Mouse (Mus musculus) embryonic facial prominence, embryonic 15.5 days (tissue): ENCODE data around the gene Plin3. TPM values are rescaled to one million over a fixed set of nuclear protein-coding genes. Genes with fewer than 3 reads are reported as not detected.
"Not testable (repeated sequence)": the region's sequence is repeated elsewhere in the genome, so short reads cannot be mapped to it uniquely, and the experiment has no call there.

Experiments
- ATAC-seq: fragments of 200-750 bp; cut with Nextera tagmentation; 2 replicates; pipeline ENCODE4 v1.8.0; 2017; ENCODE audit warnings: low read depth, moderate TSS enrichment; ENCODE audit not compliant: insufficient number of reproducible peaks, low FRiP score, low TSS enrichment
- H3K27ac ChIP-seq: fragments of 300-500 bp; sonication (generic); replicated peaks from 2 replicates; pipeline ENCODE4 v1.5.1; 2015; ENCODE audit warnings: mild to moderate bottlenecking, inconsistent platforms
- H3K27me3 ChIP-seq: fragments of 300-500 bp; sonication (generic); 2 replicates; pipeline ENCODE4 v1.6.1; 2015; ENCODE audit warnings: inconsistent platforms
- H3K36me3 ChIP-seq: fragments of 300-500 bp; sonication (generic); 2 replicates; pipeline ENCODE4 v1.6.1; 2015; ENCODE audit warnings: mild to moderate bottlenecking, inconsistent platforms
- H3K4me1 ChIP-seq: fragments of 300-500 bp; sonication (generic); 2 replicates; pipeline ENCODE4 v1.6.1; 2015; ENCODE audit warnings: inconsistent platforms
- H3K4me2 ChIP-seq: fragments of 300-500 bp; sonication (generic); replicated peaks from 2 replicates; pipeline ENCODE4 v1.6.1; 2015; ENCODE audit warnings: mild to moderate bottlenecking, inconsistent platforms
- H3K4me3 ChIP-seq: fragments of 300-500 bp; sonication (generic); replicated peaks from 2 replicates; pipeline ENCODE4 v1.5.1; 2015; ENCODE audit warnings: mild to moderate bottlenecking, inconsistent platforms
- H3K9ac ChIP-seq: fragments of 300-500 bp; sonication (generic); 2 replicates; pipeline ENCODE4 v1.6.1; 2015; ENCODE audit warnings: inconsistent platforms
- H3K9me3 ChIP-seq: fragments of 300-500 bp; sonication (generic); replicated peaks from 2 replicates; pipeline ENCODE4 v1.6.1; 2016; ENCODE audit warnings: inconsistent platforms
- WGBS: fragments of 180-500 bp; shearing (Covaris S2); methylation state at CpG from one replicate; pipeline ENCODE4 v1.1.7; 2015; 5-methylcytosine and 5-hydroxymethylcytosine counted together
- polyA plus RNA-seq: library from polyadenylated mRNA; unstranded; fragments of >200 nt; fragmentation: Nextera tagmentation; extraction: Ambion mirVana; gene quantifications from 2 replicates; pipeline ENCODE4 v1.2.1, GENCODE M21; 2015

The Plin3 gene
- polyA plus RNA-seq, 1 experiment from 2014 or later = 89.5 TPM

GRCm38 (mm10) chr17:56258812-56259211 is 33.9 kb downstream of the Plin3 start:
- H3K27me3 ChIP-seq, H3K9me3 ChIP-seq, H3K27ac ChIP-seq, ATAC-seq, H3K9ac ChIP-seq: not testable (repeated sequence)
- WGBS = 83% methylated on average over 2 of the region's 2 CpGs
- H3K36me3 ChIP-seq = peaks cover 50% of the 10 kb centered on the region
- peak overlapping the region; percentile 97 for H3K4me2 ChIP-seq
- H3K4me3 ChIP-seq = 0 out of 2 replicates have a peak overlapping the region, but pooled peaks have one; percentile 3
- peaks cover 66% of the 10 kb centered on the region for H3K4me1 ChIP-seq

GRCm38 (mm10) chr17:56258269-56258668 is 34.4 kb downstream of the Plin3 start:
- not testable (repeated sequence) for H3K27me3 ChIP-seq, H3K27ac ChIP-seq, H3K9me3 ChIP-seq, ATAC-seq, H3K9ac ChIP-seq
- 92% methylated on average over 19 of the region's 19 CpGs for WGBS
- Histone ChIP-seq H3K36me3 (peaks cover 49% of the 10 kb centered on the region), H3K4me3 (peak overlapping the region; percentile 69; the same call in 1 of the 2 replicates), H3K4me2 (peak overlapping the region; percentile 97), H3K4me1 (peaks cover 66% of the 10 kb centered on the region)

- H3K9me3 ChIP-seq = no peaks in the 10 kb centered on the region
- peak overlapping the region; percentile 69 for H3K4me3 ChIP-seq
- H3K4me2 ChIP-seq = peak overlapping the region; percentile 97
- WGBS = 8% methylated on average over 58 of the region's 58 CpGs
- peak overlapping the region; percentile 50 for H3K9ac ChIP-seq
- H3K36me3 ChIP-seq = peaks cover 42% of the 10 kb centered on the region
- no peak for ATAC-seq
- H3K27ac ChIP-seq = 0 out of 2 replicates have a peak overlapping the region, but pooled peaks have one; percentile 58
- peaks cover 61% of the 10 kb centered on the region for H3K4me1 ChIP-seq
- no peaks in the 10 kb centered on the region for H3K27me3 ChIP-seq
Observed at GRCm38 (mm10) chr17:56257181-56257894, 35.3 kb downstream of the Plin3 start.

GRCm38 (mm10) chr17:56256239-56256881 is 36.3 kb downstream of the Plin3 start, which contains the start of gene Fem1a:
TSS of gene Fem1a (plus strand) at chr17:56256810.
- H3K4me1 ChIP-seq = peaks cover 53% of the 10 kb centered on the region
- H3K4me2 ChIP-seq = peak within 1 kb of the TSS; percentile 97
- peaks cover 34% of the 10 kb centered on the region for H3K36me3 ChIP-seq
- H3K9ac ChIP-seq = peak within 1 kb of the TSS; percentile 50
- under 1% methylated on average over 28 of the region's 28 CpGs for WGBS
- H3K4me3 ChIP-seq = peak within 1 kb of the TSS; percentile 69
- no peaks in the 10 kb centered on the region for H3K27me3 ChIP-seq
- peak within 1 kb of the TSS; percentile 95 for H3K27ac ChIP-seq
- ATAC-seq = peak; percentile 90
- H3K9me3 ChIP-seq = no peaks in the 10 kb centered on the region

- Histone ChIP-seq H3K27me3 (no peaks in the 10 kb centered on the region), H3K9me3 (no peaks in the 10 kb centered on the region), H3K27ac (peak overlapping the region; percentile 95), H3K4me2 (peak overlapping the region; percentile 65), H3K36me3 (peaks cover 29% of the 10 kb centered on the region), H3K9ac (peak overlapping the region; percentile 24), H3K4me1 (peaks cover 51% of the 10 kb centered on the region), H3K4me3 (peak overlapping the region; percentile 69)
- ATAC-seq = peak; percentile 92
- under 1% methylated on average over 32 of the region's 32 CpGs for WGBS
Observed at GRCm38 (mm10) chr17:56255863-56256238, 36.8 kb downstream of the Plin3 start.

- ATAC-seq = no peak
- H3K9ac ChIP-seq = no peak overlapping the region
- peak overlapping the region; percentile 77 for H3K27ac ChIP-seq
- peak overlapping the region; percentile 69 for H3K4me3 ChIP-seq
- H3K4me2 ChIP-seq = peak overlapping the region; percentile 65
- peaks cover 47% of the 10 kb centered on the region for H3K4me1 ChIP-seq
- H3K27me3 ChIP-seq = no peaks in the 10 kb centered on the region
- WGBS = 17% methylated on average over 9 of the region's 9 CpGs
- H3K36me3 ChIP-seq = peaks cover 25% of the 10 kb centered on the region
- H3K9me3 ChIP-seq = no peaks in the 10 kb centered on the region
Observed at GRCm38 (mm10) chr17:56255429-56255828, 37.2 kb downstream of the Plin3 start.

- 79% methylated on average over 4 of the region's 4 CpGs for WGBS
Observed at GRCm38 (mm10) chr17:56254695-56255094, 38.0 kb downstream of the Plin3 start.

GRCm38 (mm10) chr17:56251136-56251829 is 41.4 kb downstream of the Plin3 start:
- H3K4me3 ChIP-seq = no peak overlapping the region
- no peaks in the 10 kb centered on the region for H3K36me3 ChIP-seq
- H3K9me3 ChIP-seq = no peaks in the 10 kb centered on the region
- no peaks in the 10 kb centered on the region for H3K27me3 ChIP-seq
- no peak overlapping the region for H3K4me2 ChIP-seq
- H3K27ac ChIP-seq = no peak overlapping the region
- no peak overlapping the region for H3K9ac ChIP-seq
- WGBS = 26% methylated on average over 6 of the region's 6 CpGs
- ATAC-seq = no peak
- peaks cover 15% of the 10 kb centered on the region; the same call in 1 of the 2 replicates for H3K4me1 ChIP-seq

More at GRCm38 (mm10) chr17:56254695-56255094, 38.0 kb downstream of the Plin3 start:
- Histone ChIP-seq H3K4me1 (peaks cover 39% of the 10 kb centered on the region), H3K36me3 (peaks cover 18% of the 10 kb centered on the region), H3K27ac (no peak overlapping the region), H3K27me3 (no peaks in the 10 kb centered on the region), H3K4me3 (no peak overlapping the region), H3K4me2 (no peak overlapping the region), H3K9ac (no peak overlapping the region; the same call in 1 of the 2 replicates), H3K9me3 (no peaks in the 10 kb centered on the region)
- ATAC-seq = no peak

GRCm38 (mm10) chr17:56245608-56246007 is 47.1 kb downstream of the Plin3 start:
- Histone ChIP-seq H3K9ac (no peak overlapping the region), H3K4me2 (no peak overlapping the region), H3K27me3 (peaks cover 12% of the 10 kb centered on the region), H3K4me1 (no peaks in the 10 kb centered on the region), H3K27ac (no peak overlapping the region), H3K9me3 (no peaks in the 10 kb centered on the region), H3K4me3 (no peak overlapping the region), H3K36me3 (no peaks in the 10 kb centered on the region)
- ATAC-seq = no peak
- 52% methylated on average over 7 of the region's 7 CpGs for WGBS

- WGBS = under 1% methylated on average over 33 of the region's 33 CpGs
- H3K4me2 ChIP-seq = no peak overlapping the region
Observed at GRCm38 (mm10) chr17:56241541-56242401, 50.9 kb downstream of the Plin3 start.

More at GRCm38 (mm10) chr17:56241541-56242401, 50.9 kb downstream of the Plin3 start:
- Histone ChIP-seq H3K9ac (no peak overlapping the region), H3K9me3 (no peaks in the 10 kb centered on the region), H3K36me3 (no peaks in the 10 kb centered on the region), H3K4me3 (no peak overlapping the region), H3K27ac (no peak overlapping the region), H3K27me3 (peaks cover 12% of the 10 kb centered on the region), H3K4me1 (no peaks in the 10 kb centered on the region)
- ATAC-seq = no peak; the same call in 1 of the 2 replicates
